In genomic region chr4:150493258-150493937, GRCm38 (mm10) we compare ENCODE assay signal across 18 mouse cellular contexts.
DNase-seq lines count a peak whose midpoint lies in the region; ATAC-seq lines count a peak whose summit lies in the region.
"Had no signal": no experiment of that assay in that cellular context is flagged by ENCODE, and none has a peak within 500 bp of the region (broad histone marks: within the 10 kb centered on the region; RNA-seq: fewer than 3 reads in every experiment).

No protein-coding gene starts in this region.

- ATAC-seq in embryonic facial prominence, embryonic 13.5 days (ENCODE audit: insufficient number of reproducible peaks, insufficient read depth, low FRiP score, low TSS enrichment, low read depth): no peak
- no peak for ATAC-seq in liver, embryonic 12.5 days
- ATAC-seq in liver, embryonic 11.5 days (replicated peaks; ENCODE audit: low FRiP score): no peak
- no peak for ATAC-seq in monocyte, adult 5-6 weeks (replicated peaks; ENCODE audit: insufficient number of reproducible peaks, low FRiP score, low TSS enrichment, poor library complexity, severe bottlenecking)
- no peak for ATAC-seq in forebrain, embryonic 11.5 days (replicated peaks; ENCODE audit: low FRiP score)
- ATAC-seq: CD4-positive, CD25-positive, alpha-beta regulatory T cell, adult 4 months; forebrain, embryonic 16.5 days had no signal

- H3K4me1 ChIP-seq in embryonic facial prominence, embryonic 13.5 days: peaks cover 18% of the 10 kb centered on the region
- peaks cover 6% of the 10 kb centered on the region for H3K4me1 ChIP-seq in embryonic facial prominence, embryonic 10.5 days
- H3K4me1 ChIP-seq in liver, embryonic 12.5 days: peaks cover 29% of the 10 kb centered on the region
- peaks cover 15% of the 10 kb centered on the region for H3K4me1 ChIP-seq in liver, embryonic 11.5 days (replicated peaks; ENCODE audit: control insufficient read depth, insufficient read depth, low read length)
- peaks cover 7% of the 10 kb centered on the region; the same call in 1 of the 2 replicates for H3K4me1 ChIP-seq in forebrain, embryonic 11.5 days (replicated peaks; ENCODE audit: control insufficient read depth, insufficient read depth, low read length)
- H3K4me1 ChIP-seq in forebrain, embryonic 10.5 days: peaks cover 12% of the 10 kb centered on the region

- no peaks in the 10 kb centered on the region for H3K9me3 ChIP-seq in embryonic facial prominence, embryonic 13.5 days
- H3K9me3 ChIP-seq in embryonic facial prominence, embryonic 10.5 days: no peaks in the 10 kb centered on the region
- H3K9me3 ChIP-seq in liver, embryonic 12.5 days (replicated peaks): no peaks in the 10 kb centered on the region
- no peaks in the 10 kb centered on the region for H3K9me3 ChIP-seq in liver, embryonic 11.5 days (ENCODE audit: control insufficient read depth, low read length)
- H3K9me3 ChIP-seq in forebrain, embryonic 11.5 days (ENCODE audit: control insufficient read depth, low read length): no peaks in the 10 kb centered on the region
- no peaks in the 10 kb centered on the region for H3K9me3 ChIP-seq in forebrain, embryonic 10.5 days
- H3K9me3 ChIP-seq: G1E; hindbrain, embryonic 15.5 days; liver, embryonic 13.5 days had no signal

- no peaks in the 10 kb centered on the region for H3K27me3 ChIP-seq in embryonic facial prominence, embryonic 13.5 days
- H3K27me3 ChIP-seq in embryonic facial prominence, embryonic 10.5 days (replicated peaks; ENCODE audit: low read depth, poor library complexity, severe bottlenecking): no peaks in the 10 kb centered on the region
- H3K27me3 ChIP-seq in liver, embryonic 12.5 days (replicated peaks): no peaks in the 10 kb centered on the region
- no peaks in the 10 kb centered on the region for H3K27me3 ChIP-seq in liver, embryonic 11.5 days (replicated peaks; ENCODE audit: control insufficient read depth, insufficient read depth, low read length)
- no peaks in the 10 kb centered on the region for H3K27me3 ChIP-seq in forebrain, embryonic 11.5 days (ENCODE audit: control insufficient read depth, insufficient read depth, low read length)
- no peaks in the 10 kb centered on the region for H3K27me3 ChIP-seq in forebrain, embryonic 10.5 days (ENCODE audit: poor library complexity, severe bottlenecking)
- H3K27me3 ChIP-seq: hindbrain, embryonic 15.5 days; liver, embryonic 13.5 days had no signal

- 81% methylated on average over 7 of the region's 7 CpGs for WGBS in embryonic facial prominence, embryonic 13.5 days
- 90% methylated on average over 7 of the region's 7 CpGs for WGBS in embryonic facial prominence, embryonic 10.5 days
- 74% methylated on average over 7 of the region's 7 CpGs for WGBS in liver, embryonic 12.5 days (ENCODE audit: insufficient replicate concordance)
- 78% methylated on average over 7 of the region's 7 CpGs for WGBS in liver, embryonic 11.5 days
- 94% methylated on average over 7 of the region's 7 CpGs for WGBS in forebrain, embryonic 11.5 days
- WGBS in forebrain, embryonic 10.5 days: 91% methylated on average over 7 of the region's 7 CpGs

- H3K27ac ChIP-seq in embryonic facial prominence, embryonic 13.5 days: peak overlapping the region; percentile 48; the same call in 1 of the 2 replicates
- H3K27ac ChIP-seq in embryonic facial prominence, embryonic 10.5 days (replicated peaks): no peak overlapping the region
- 0 out of 2 replicates have a peak overlapping the region, but pooled peaks have one; percentile 20 for H3K27ac ChIP-seq in liver, embryonic 12.5 days
- H3K27ac ChIP-seq in liver, embryonic 11.5 days (ENCODE audit: low read depth, low read length): no peak overlapping the region
- no peak overlapping the region for H3K27ac ChIP-seq in forebrain, embryonic 11.5 days (ENCODE audit: low read depth, low read length)
- H3K27ac ChIP-seq in forebrain, embryonic 10.5 days: no peak overlapping the region
- H3K27ac ChIP-seq: hindbrain, embryonic 15.5 days; liver, embryonic 13.5 days had no signal

- no peaks in the 10 kb centered on the region; the same call in 1 of the 2 replicates for H3K36me3 ChIP-seq in embryonic facial prominence, embryonic 13.5 days
- peaks cover 24% of the 10 kb centered on the region for H3K36me3 ChIP-seq in embryonic facial prominence, embryonic 10.5 days (replicated peaks)
- H3K36me3 ChIP-seq in liver, embryonic 12.5 days: no peaks in the 10 kb centered on the region
- H3K36me3 ChIP-seq in liver, embryonic 11.5 days (ENCODE audit: control insufficient read depth, insufficient read depth, low read length): no peaks in the 10 kb centered on the region
- no peaks in the 10 kb centered on the region for H3K36me3 ChIP-seq in forebrain, embryonic 11.5 days (ENCODE audit: control insufficient read depth, insufficient read depth, low read length)
- H3K36me3 ChIP-seq in forebrain, embryonic 10.5 days (replicated peaks): peaks cover 18% of the 10 kb centered on the region
- H3K36me3 ChIP-seq: hindbrain, embryonic 15.5 days; liver, embryonic 13.5 days had no signal

- no peak overlapping the region for H3K4me2 ChIP-seq in embryonic facial prominence, embryonic 13.5 days
- H3K4me2 ChIP-seq in liver, embryonic 12.5 days: no peak overlapping the region
- H3K4me2 ChIP-seq in liver, embryonic 11.5 days: no peak overlapping the region
- no peak overlapping the region for H3K4me2 ChIP-seq in forebrain, embryonic 11.5 days (ENCODE audit: low read depth, low read length, severe bottlenecking)
- H3K4me2 ChIP-seq: hindbrain, embryonic 15.5 days; liver, embryonic 13.5 days had no signal

- H3K9ac ChIP-seq in embryonic facial prominence, embryonic 13.5 days: no peak overlapping the region
- H3K9ac ChIP-seq in liver, embryonic 12.5 days: no peak overlapping the region
- H3K9ac ChIP-seq in liver, embryonic 11.5 days (ENCODE audit: low read depth, low read length): no peak overlapping the region
- no peak overlapping the region for H3K9ac ChIP-seq in forebrain, embryonic 11.5 days (ENCODE audit: low read length)
- H3K9ac ChIP-seq: hindbrain, embryonic 15.5 days; liver, embryonic 13.5 days had no signal

- no peak overlapping the region for H3K4me3 ChIP-seq in embryonic facial prominence, embryonic 13.5 days
- no peak overlapping the region for H3K4me3 ChIP-seq in embryonic facial prominence, embryonic 10.5 days
- H3K4me3 ChIP-seq in liver, embryonic 12.5 days: no peak overlapping the region
- H3K4me3 ChIP-seq in liver, embryonic 11.5 days (ENCODE audit: low read depth, low read length): no peak overlapping the region
- H3K4me3 ChIP-seq in forebrain, embryonic 11.5 days (ENCODE audit: low read depth, low read length): no peak overlapping the region
- H3K4me3 ChIP-seq in forebrain, embryonic 10.5 days: no peak overlapping the region
- H3K4me3 ChIP-seq: hindbrain, embryonic 15.5 days; liver, embryonic 13.5 days had no signal

- no peak for DNase-seq in embryonic facial prominence, embryonic 10.5 days (ENCODE audit: low spot score)
- DNase-seq in liver, embryonic 11.5 days (ENCODE audit: low spot score): no peak
- peak; percentile 31 to 41 for DNase-seq in kidney, postnatal 36 days
- DNase-seq in forebrain, embryonic 11.5 days (ENCODE audit: low spot score): no peak
- no peak for DNase-seq in forebrain, embryonic 10.5 days (ENCODE audit: extremely low spot score, low spot score)
- DNase-seq: cerebellum, adult 9-10 months; gastrocnemius, postnatal 14 days; heart, postnatal 10 days; liver, embryonic 13.5 days; midbrain, embryonic 14.5 days; thymus, postnatal 14 days had no signal

Comparison
In these comparisons a context has a peak if more than half of its experiments do, and no peak if none do; other contexts are left out.
1. H3K27ac ChIP-seq: peak in embryonic facial prominence, embryonic 13.5 days (single experiment) and liver, embryonic 12.5 days (single experiment); none in embryonic facial prominence, embryonic 10.5 days (single experiment), liver, embryonic 11.5 days (single experiment), forebrain, embryonic 11.5 days (single experiment) and forebrain, embryonic 10.5 days (single experiment).
2. DNase-seq: peak in kidney, postnatal 36 days (2 of 2); none in embryonic facial prominence, embryonic 10.5 days (single experiment), liver, embryonic 11.5 days (single experiment), forebrain, embryonic 11.5 days (single experiment) and forebrain, embryonic 10.5 days (single experiment).